Mouse (Mus musculus) testis, postnatal 10 days (tissue): ENCODE results near the gene Gstt1.
A peak's percentile ranks its signal among the peaks of the same experiment; 100 is the strongest.
"Not testable (repeated sequence)": the region's sequence is repeated elsewhere in the genome, so short reads cannot be mapped to it uniquely, and the experiment has no call there.

Experiments used
- DNase-seq: peaks from one replicate; pipeline ENCODE4 v3.0.0; 2021; ENCODE audit warnings: low spot score

Gstt1 gene

GRCm38 (mm10) chr10:75798176-75798696 lies at the start of gene Gstt1:
Gene Gstt1, minus strand, starts transcription at chr10:75798584.
- DNase-seq, result peak; percentile 82

DNA sequence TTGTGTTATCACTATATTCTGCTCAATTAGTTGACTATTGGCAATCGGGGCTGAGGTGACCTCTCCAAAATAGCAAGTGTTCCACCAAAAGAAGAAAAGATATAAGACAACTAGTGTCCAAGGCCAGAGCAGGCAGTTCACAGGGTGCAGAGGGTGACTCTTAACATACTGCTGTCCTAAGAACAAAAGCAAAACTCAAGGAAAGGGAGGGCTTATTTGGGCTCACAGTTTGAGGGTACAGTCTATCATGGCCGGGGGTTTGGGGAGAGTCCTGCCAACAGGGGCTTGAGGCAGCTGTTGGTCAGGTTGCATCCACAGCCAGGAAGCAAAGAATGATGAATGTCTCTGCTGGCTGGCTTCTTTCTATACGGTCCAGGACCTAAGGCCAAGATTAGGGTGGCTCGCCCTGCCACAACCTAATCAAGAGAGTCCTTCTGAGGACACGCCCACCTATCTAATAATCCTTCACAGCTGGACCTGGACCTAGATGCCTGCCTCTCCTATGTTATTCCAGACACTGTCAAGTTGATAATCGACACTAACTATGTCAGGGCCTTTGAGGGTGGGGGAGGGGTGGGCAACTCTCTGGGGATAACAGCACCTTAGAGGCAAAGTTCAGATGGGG lies 47.0 kb upstream of the Gstt1 start:
- DNase-seq, result no peak

GRCm38 (mm10) chr10:75844800-75845199 lies 46.4 kb upstream of the Gstt1 start:
- no peak for DNase-seq

DNA sequence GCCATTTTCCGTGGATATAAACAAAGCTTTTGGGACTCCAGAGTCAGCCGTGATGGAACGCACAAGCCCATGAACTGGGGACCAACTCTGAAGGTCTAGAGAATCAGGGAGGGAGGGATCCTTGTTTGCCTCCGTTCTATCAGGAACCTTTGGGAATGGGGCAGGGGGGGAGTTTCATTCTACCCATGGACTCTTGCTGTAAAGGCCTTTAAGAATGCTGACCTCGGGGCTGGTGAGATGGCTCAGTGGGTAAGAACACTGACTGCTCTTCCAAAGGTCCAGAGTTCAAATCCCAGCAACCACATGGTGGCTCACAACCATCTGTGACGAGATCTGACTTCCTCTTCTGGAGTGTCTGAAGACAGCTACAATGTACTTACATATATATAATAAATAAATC lies 45.5 kb upstream of the Gstt1 start:
- DNase-seq, result not testable (repeated sequence)

GRCm38 (mm10) chr10:75839092-75839491 lies 40.7 kb upstream of the Gstt1 start:
- DNase-seq, result no peak

- DNase-seq, result peak; percentile 96
Measured at GRCm38 (mm10) chr10:75837248-75837759, 38.9 kb upstream of the Gstt1 start, which contains the start of gene Gstt2. Gene Gstt2, minus strand, starts transcription at chr10:75837424.

- no peak for DNase-seq
Measured at GRCm38 (mm10) chr10:75835761-75836531, 37.6 kb upstream of the Gstt1 start.

- peak; percentile 79 for DNase-seq
Measured at GRCm38 (mm10) chr10:75835307-75835706, 36.9 kb upstream of the Gstt1 start.

DNA sequence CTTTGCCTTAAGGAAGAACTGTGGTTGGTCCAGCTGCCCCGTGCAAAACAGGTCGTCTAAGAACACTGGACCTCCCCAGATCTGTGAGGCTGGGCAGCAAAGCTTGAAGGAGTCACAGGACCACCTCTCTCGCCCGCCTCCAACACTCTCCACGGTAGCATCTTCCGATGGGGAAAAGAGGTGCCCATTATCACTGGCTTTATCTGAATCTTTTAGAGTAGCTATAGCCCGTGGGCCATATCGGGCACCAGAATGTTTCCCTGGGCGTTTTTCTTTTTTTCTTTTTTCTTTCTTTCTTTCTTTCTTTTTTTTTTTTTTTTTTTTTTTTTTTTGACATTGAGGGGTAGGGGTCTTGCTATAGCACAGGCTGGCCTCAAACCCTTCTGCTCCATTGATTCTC lies 36.3 kb upstream of the Gstt1 start:
- no peak for DNase-seq

GRCm38 (mm10) chr10:75834250-75834649 lies 35.9 kb upstream of the Gstt1 start:
- DNase-seq, result peak; percentile 87

- DNase-seq, result peak; percentile 63
Measured at GRCm38 (mm10) chr10:75833456-75834080, 35.2 kb upstream of the Gstt1 start.

DNA sequence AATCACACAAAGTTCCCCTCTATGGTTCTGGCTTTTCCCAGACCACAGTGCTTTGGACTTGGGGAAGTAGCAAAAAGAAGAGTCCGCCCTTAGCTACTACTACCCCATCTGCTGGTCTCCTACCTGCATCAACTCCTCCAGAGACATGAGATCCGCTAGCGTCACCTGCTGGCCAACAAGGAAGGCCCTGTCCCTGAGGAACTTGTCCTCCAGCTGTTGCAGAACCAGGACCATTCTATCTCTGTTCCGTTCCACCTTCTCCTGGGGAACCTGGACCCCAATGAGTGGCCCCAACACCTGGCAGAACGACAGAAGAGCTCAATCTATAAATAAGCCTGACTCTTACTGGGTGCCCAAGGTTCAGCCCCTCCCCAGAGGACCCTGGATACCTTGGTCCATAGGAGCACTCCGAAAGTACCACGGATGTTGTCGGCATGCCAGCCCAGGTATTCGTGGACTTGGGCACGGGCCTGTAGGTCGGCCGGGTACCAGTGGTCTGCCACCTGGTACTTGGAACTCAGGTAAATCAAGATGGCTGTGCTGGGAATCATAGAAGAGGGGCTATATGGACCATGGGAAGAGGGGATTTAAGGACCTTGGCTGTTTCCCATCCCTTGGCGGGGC lies 34.0 kb upstream of the Gstt1 start:
- DNase-seq, result peak; percentile 77

DNA sequence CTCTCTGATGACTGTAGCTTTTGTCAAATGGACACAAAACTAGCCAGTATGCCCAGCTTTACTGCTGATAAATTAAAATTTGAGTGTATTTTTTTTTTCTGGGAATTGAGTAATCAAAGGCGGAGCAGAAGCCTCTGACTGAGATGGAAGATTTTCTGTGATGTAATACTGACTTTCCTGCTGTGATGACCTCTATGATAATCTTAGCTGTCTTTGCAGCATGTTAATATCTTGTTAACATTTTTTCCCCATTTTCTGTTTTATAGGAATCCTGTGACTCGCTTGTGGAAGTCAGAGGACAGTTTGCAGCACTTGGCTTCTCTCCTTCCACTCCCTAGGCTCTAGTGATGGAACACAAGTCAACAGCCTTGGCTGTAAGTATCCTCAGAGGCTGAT lies 31.9 kb upstream of the Gstt1 start:
- no peak for DNase-seq

GRCm38 (mm10) chr10:75829529-75830274 lies 31.3 kb upstream of the Gstt1 start:
- DNase-seq, result no peak

DNA sequence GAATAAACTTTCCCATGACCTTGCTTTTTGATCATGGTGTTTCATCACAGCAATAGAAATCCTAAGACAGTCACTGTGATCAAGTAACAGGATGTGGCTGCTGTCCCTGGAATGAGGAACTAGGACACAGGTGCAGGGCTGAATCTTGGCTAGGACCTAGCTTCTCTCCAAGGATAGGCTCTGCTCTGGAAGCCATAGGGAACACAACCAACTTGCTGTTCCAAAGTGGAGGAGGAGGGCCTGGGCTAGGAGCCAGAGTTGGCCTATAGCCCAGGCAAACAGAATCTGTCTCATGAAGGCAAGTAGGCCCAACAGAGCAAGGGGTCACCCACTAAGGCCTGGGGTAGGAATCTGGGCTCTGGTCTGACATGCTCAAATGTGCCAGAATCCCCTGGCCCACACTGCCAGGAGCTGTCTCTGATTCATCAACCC lies 30.1 kb upstream of the Gstt1 start:
- peak; percentile 53 for DNase-seq

GRCm38 (mm10) chr10:75827668-75828360 lies 29.4 kb upstream of the Gstt1 start:
- DNase-seq, result peak; percentile 62

DNA sequence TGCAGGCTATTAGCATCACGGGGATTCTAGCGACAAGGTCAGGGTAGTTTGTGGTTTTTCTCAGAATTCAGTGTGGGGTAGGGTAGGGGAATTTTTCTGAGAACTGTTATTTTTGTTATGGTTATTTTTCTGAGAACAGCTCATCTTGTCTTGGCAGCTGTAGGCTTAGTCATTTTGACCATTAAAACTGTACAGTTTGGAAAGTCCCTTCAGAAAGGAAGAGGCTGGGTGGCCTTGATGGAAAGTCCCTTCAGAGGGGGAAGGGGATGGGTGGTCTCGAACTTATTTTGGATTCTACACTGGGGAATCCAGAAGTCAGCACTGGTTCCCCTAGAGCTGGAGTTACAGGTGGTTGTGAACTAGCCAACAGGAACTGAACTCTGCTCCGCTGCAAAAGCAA lies 26.1 kb upstream of the Gstt1 start:
- DNase-seq, result no peak

DNA sequence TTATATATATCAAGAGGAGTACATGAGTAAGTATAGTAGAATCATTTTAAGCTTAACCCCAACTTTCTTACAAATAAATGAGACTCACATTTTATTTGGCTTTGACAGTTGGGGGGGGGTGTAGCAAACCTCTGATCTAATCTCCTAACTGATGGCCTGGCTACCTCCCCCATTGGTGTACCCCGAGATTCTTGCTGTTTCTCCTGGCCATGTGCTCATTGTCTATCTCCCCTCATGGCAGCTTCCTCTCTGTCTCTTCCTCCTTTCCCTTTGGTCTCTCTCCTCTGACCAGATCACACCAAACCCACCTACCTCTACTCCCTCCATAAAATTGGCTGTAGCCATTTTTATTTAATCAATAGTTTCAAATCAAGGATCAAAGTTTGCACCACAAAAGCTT lies 25.4 kb upstream of the Gstt1 start:
- DNase-seq, result no peak

DNA sequence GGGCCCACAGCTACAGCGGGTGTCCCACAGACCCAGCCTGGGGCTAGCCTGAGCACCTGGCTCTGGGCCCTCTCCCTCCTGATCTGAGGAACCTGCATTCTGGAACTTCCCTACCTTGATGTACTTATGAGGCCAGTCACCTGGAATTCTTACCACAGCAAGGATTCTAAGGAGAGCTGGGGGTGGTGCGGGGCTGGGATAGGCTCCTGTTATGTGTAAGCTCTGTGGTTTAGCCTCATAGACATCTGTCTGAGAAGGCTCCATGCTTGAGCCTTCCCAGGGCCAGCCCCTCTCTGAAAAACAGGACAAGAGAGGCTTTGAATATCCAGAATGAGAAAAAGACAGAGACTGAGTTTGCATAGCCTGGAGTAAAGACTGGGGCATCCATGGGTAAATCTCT lies 24.1 kb upstream of the Gstt1 start, which contains the start of gene Gstt4:
Gstt4 (minus strand) TSS at position 101 of the 400 bp plus-strand sequence.
- DNase-seq, result no peak

DNA sequence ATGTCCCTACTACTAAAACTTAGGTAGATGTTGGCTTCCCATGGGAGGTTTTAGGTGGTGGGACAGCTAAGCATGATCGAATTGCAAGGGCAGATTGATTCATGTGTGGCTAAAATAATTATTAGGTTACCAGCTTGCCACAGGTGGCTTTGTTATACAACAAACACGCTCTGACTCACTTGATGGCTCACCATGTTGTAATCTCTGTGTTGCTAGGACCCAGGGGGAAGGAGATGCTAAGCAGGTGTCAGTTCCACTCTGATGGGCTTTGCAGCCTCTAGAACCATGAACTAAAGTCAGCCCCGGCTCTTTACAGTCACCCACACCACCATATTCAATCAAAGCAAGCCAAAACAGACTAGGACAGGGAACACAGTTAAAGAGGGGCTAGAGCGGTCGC lies 21.5 kb upstream of the Gstt1 start:
- no peak for DNase-seq

DNA sequence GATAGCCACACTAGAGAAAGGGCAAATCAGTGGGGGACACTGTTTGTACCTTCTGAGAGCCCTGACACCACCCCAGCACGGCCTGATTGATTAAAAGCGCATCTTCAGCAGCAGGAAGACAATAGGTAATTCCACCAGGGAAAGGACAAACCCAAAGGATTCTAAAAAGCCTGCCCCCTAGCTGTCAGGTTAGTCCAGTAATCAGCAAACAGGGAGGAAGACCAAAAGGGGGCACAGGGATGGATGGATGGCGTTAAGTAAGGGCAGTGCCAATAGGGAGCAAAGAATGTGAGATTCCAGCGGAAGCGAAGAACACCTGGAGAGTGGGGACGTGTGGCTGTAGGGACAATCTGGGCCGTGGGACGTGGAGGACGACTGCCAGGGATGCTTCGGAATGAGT lies 20.3 kb upstream of the Gstt1 start:
- DNase-seq, result no peak
